Mouse (Mus musculus) thymus, postnatal 14 days (tissue): ENCODE data around the gene Gm20509.
"Not testable (repeated sequence)": the region's sequence is repeated elsewhere in the genome, so short reads cannot be mapped to it uniquely, and the experiment has no call there.

Source experiments
- DNase-seq: peaks from one replicate; pipeline ENCODE4 v3.0.0; 2021

The Gm20509 gene

GRCm38 (mm10) chr9:73103159-73103879 lies 1.0 kb downstream of the Gm20509 start:
- DNase-seq = no peak

GRCm38 (mm10) chr9:73103880-73104198 lies 1.6 kb downstream of the Gm20509 start:
- no peak for DNase-seq

GRCm38 (mm10) chr9:73105141-73105540 lies 2.9 kb downstream of the Gm20509 start:
- DNase-seq = no peak

- no peak for DNase-seq
These were observed 3.5 kb downstream of the Gm20509 start for GRCm38 (mm10) chr9:73105771-73106170.

GRCm38 (mm10) chr9:73112919-73113906 lies 10.9 kb downstream of the Gm20509 start, which contains the start of gene Rsl24d1:
TSS of gene Rsl24d1 (plus strand) at chr9:73113426.
- DNase-seq = peak; percentile 84

GRCm38 (mm10) chr9:73116704-73117103 lies 14.4 kb downstream of the Gm20509 start:
- DNase-seq = not testable (repeated sequence)

- DNase-seq = no peak
These were observed 15.7 kb downstream of the Gm20509 start for GRCm38 (mm10) chr9:73118012-73118411.

- DNase-seq = peak; percentile 25
These were observed 19.5 kb downstream of the Gm20509 start for GRCm38 (mm10) chr9:73121735-73122134.

GRCm38 (mm10) chr9:73125043-73125570 lies 22.8 kb downstream of the Gm20509 start:
- DNase-seq = no peak

- no peak for DNase-seq
These were observed 25.2 kb downstream of the Gm20509 start for GRCm38 (mm10) chr9:73127457-73127856.

GRCm38 (mm10) chr9:73129875-73130274 lies 27.6 kb downstream of the Gm20509 start:
- no peak for DNase-seq

- no peak for DNase-seq
These were observed 28.3 kb downstream of the Gm20509 start for GRCm38 (mm10) chr9:73130529-73130928.

- no peak for DNase-seq
These were observed 35.1 kb downstream of the Gm20509 start for GRCm38 (mm10) chr9:73137341-73137886.

GRCm38 (mm10) chr9:73154347-73154746 lies 52.1 kb downstream of the Gm20509 start:
- DNase-seq = no peak

- no peak for DNase-seq
These were observed 55.7 kb downstream of the Gm20509 start for GRCm38 (mm10) chr9:73157968-73158367.

GRCm38 (mm10) chr9:73159265-73159664 lies 57.0 kb downstream of the Gm20509 start:
- no peak for DNase-seq

GRCm38 (mm10) chr9:73162571-73163333 lies 60.5 kb downstream of the Gm20509 start:
- DNase-seq = peak; percentile 65

GRCm38 (mm10) chr9:73165631-73166030 lies 63.4 kb downstream of the Gm20509 start:
- no peak for DNase-seq
